In genomic region chr5:53429683-53430477, GRCm38 (mm10) we compare ENCODE assay signal across 9 mouse cellular contexts. TPM values are rescaled to one million over a fixed set of nuclear protein-coding genes. Genes with fewer than 3 reads are reported as not detected.
A peak's percentile ranks its signal among the peaks of the same experiment; 100 is the strongest.
DNase-seq lines count a peak whose midpoint lies in the region; ATAC-seq and TF ChIP-seq lines count a peak whose summit lies in the region.
"Had no signal": no experiment of that assay in that cellular context is flagged by ENCODE, and none has a peak within 500 bp of the region (broad histone marks: within the 10 kb centered on the region; RNA-seq: fewer than 3 reads in every experiment).

No protein-coding gene starts in this region.

- H3K36me3 ChIP-seq in forebrain, embryonic 15.5 days = no peaks in the 10 kb centered on the region

- no peak overlapping the region for H3K27ac ChIP-seq in forebrain, embryonic 15.5 days (replicated peaks)

- no peaks in the 10 kb centered on the region for H3K4me1 ChIP-seq in forebrain, embryonic 15.5 days

- no peak overlapping the region for H3K4me3 ChIP-seq in forebrain, embryonic 15.5 days

- peak; percentile 26 for DNase-seq in kidney, adult 9 months
- DNase-seq in kidney, adult 18-20 months = no peak
- peak; percentile 10 for DNase-seq in brain, embryonic 14.5 days (ENCODE audit: low read depth)
- peak; percentile 53 for DNase-seq in induced T-regulatory cell, adult 2 months (ENCODE audit: low read depth)
- no peak for DNase-seq in left cerebral cortex, adult 9 months (ENCODE audit: low spot score in 2 of 2)
- DNase-seq in layer of hippocampus, adult 8-10 months (ENCODE audit: low spot score in 2 of 2) = no peak

- ATAC-seq in megakaryocyte progenitor cell, adult 5-6 weeks (replicated peaks; ENCODE audit: poor library complexity) = 0 out of 2 replicates have a peak, but pooled peaks have one; percentile 26
- ATAC-seq in forebrain, embryonic 15.5 days (replicated peaks) = no peak
- ATAC-seq: Patski had no signal

- no peak for TF ChIP-seq CTCF in brain, embryonic 14.5 days (IDR thresholded peaks at IDR 0.05; ENCODE audit: borderline replicate concordance, extremely low read depth, insufficient read depth, insufficient read length)

- H3K4me2 ChIP-seq in forebrain, embryonic 15.5 days (replicated peaks) = no peak overlapping the region

- WGBS in forebrain, embryonic 15.5 days = 82% methylated on average over 10 of the region's 10 CpGs

- TF ChIP-seq POLR2A in brain, embryonic 14.5 days (IDR thresholded peaks at IDR 0.05; ENCODE audit: borderline replicate concordance, extremely low read depth, insufficient read depth, insufficient read length, poor library complexity, severe bottlenecking) = no peak

- no peak overlapping the region for H3K9ac ChIP-seq in forebrain, embryonic 15.5 days (replicated peaks)

- no peaks in the 10 kb centered on the region for H3K9me3 ChIP-seq in forebrain, embryonic 15.5 days

- H3K27me3 ChIP-seq in forebrain, embryonic 15.5 days = no peaks in the 10 kb centered on the region
- H3K27me3 ChIP-seq: Patski had no signal

RNA-seq across cellular contexts. Expression of gene Rbpj, which starts 36.1 kb away (rescaled TPM):
- polyA plus RNA-seq in brain, embryonic 14.5 days (2012; rRNA removed) = 59.4 and 62.6 TPM in 2 replicates
- 65.1 and 66.7 TPM in 2 replicates for total RNA-seq in megakaryocyte progenitor cell, adult 5-6 weeks (2015)
- 35.7 and 36.1 TPM in 2 replicates for total RNA-seq in megakaryocyte progenitor cell, adult 5-6 weeks (2017)
- 41.3 and 44.0 TPM in 2 replicates for polyA plus RNA-seq in forebrain, embryonic 15.5 days (2015; fragmentation: Nextera tagmentation; extraction: Ambion mirVana)
- total RNA-seq in layer of hippocampus, adult 8-10 months (2022) = 10 to 100 TPM; 20.9 to 32.8 (median 26.9) TPM

Comparison
In these comparisons a context has a peak if more than half of its experiments do, and no peak if none do; other contexts are left out.
1. DNase-seq: peak in kidney, adult 9 months (single experiment), brain, embryonic 14.5 days (single experiment) and induced T-regulatory cell, adult 2 months (single experiment); none in kidney, adult 18-20 months (single experiment), left cerebral cortex, adult 9 months (0 of 2) and layer of hippocampus, adult 8-10 months (0 of 2).